Mouse (Mus musculus) liver, embryonic 12.5 days (tissue): ENCODE results near the gene Gm20479. TPM values are rescaled to one million over a fixed set of nuclear protein-coding genes. Genes with fewer than 3 reads are reported as not detected.

Experiments used
- ATAC-seq: fragments of 200-750 bp; cut with Nextera tagmentation; 2 replicates; pipeline ENCODE4 v1.8.0; 2017; ENCODE audit warnings: moderate number of reproducible peaks, mild to moderate bottlenecking, moderate library complexity
- H3K27ac ChIP-seq: fragments of 300-500 bp; sonication (generic); 2 replicates; pipeline ENCODE4 v1.5.1; 2016; ENCODE audit warnings: mild to moderate bottlenecking
- H3K27me3 ChIP-seq: fragments of 300-500 bp; sonication (generic); replicated peaks from 2 replicates; pipeline ENCODE4 v1.6.1; 2016; ENCODE audit warnings: mild to moderate bottlenecking, moderate library complexity
- H3K36me3 ChIP-seq: fragments of 300-500 bp; sonication (generic); 2 replicates; pipeline ENCODE4 v1.6.1; 2016; ENCODE audit warnings: mild to moderate bottlenecking, moderate library complexity
- H3K4me1 ChIP-seq: fragments of 300-500 bp; sonication (generic); 2 replicates; pipeline ENCODE4 v1.6.1; 2016
- H3K4me2 ChIP-seq: fragments of 300-500 bp; sonication (generic); 2 replicates; pipeline ENCODE4 v1.6.1; 2016; ENCODE audit warnings: mild to moderate bottlenecking, moderate library complexity
- H3K4me3 ChIP-seq: fragments of 300-500 bp; sonication (generic); 2 replicates; pipeline ENCODE4 v1.5.1; 2016; ENCODE audit warnings: mild to moderate bottlenecking, moderate library complexity
- H3K9ac ChIP-seq: fragments of 300-500 bp; sonication (generic); 2 replicates; pipeline ENCODE4 v1.6.1; 2016; ENCODE audit warnings: mild to moderate bottlenecking, moderate library complexity
- H3K9me3 ChIP-seq: fragments of 300-500 bp; sonication (generic); replicated peaks from 2 replicates; pipeline ENCODE4 v1.6.1; 2016; ENCODE audit warnings: mild to moderate bottlenecking, moderate library complexity
- WGBS: fragments of 180-500 bp; shearing (Covaris S2); methylation state at CpG from one replicate; pipeline ENCODE4 v1.1.7; 2016; ENCODE audit not compliant: insufficient replicate concordance; 5-methylcytosine and 5-hydroxymethylcytosine counted together
- polyA plus RNA-seq: library from polyadenylated mRNA; unstranded; fragments of >200 nt; fragmentation: Nextera tagmentation; extraction: Ambion mirVana; gene quantifications from 2 replicates; pipeline ENCODE4 v1.2.1, GENCODE M21; 2016

The Gm20479 gene
- polyA plus RNA-seq, 1 experiment from 2014 or later = not detected

DNA sequence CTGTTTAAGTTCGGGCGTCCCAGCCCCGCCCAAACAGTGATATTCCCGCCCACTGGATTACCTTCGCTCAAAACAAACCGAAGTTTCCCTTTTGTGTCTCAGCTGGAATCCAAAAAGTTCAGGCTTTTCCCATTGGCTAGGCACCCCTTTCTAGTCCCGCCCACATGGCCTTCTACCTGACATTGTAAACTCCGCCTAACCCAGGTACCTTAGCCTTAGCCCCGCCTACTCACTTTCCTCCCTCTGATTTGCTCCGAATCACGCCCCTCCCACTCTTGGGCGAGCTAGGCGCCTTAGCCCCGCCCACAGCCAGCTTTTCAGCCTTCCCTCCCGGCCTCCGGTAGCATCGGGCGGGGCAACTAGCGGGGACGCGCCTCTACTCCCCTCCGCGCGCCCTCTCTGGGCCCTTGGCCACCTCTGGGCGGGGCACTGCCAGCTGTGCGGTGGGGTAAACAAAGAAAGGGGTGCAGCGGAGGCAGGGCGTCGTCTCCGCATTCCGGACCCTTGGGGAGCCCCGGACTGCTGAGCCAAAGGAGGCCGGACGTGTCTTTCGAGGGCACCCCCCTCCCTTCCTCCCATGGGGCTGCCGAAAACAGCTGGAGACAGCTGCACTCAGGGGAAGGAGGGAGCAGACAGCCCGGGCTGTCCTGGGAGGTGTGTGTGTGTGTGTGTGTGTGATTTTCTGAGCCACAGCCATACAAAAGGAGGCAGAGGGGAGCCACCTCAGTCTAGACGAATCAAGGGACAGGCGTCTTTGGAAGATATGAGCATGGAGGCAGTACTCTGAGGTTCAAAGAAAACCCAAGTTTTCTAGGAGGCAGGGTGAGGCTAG lies 26.3 kb downstream of the Gm20479 start:
- ATAC-seq = peak; percentile 69
- 0 out of 2 replicates have a peak overlapping the region, but pooled peaks have one; percentile 24 for H3K9ac ChIP-seq
- H3K4me1 ChIP-seq = peaks cover 67% of the 10 kb centered on the region
- H3K27ac ChIP-seq = no peak overlapping the region
- peak overlapping the region; percentile 55 for H3K4me3 ChIP-seq
- H3K36me3 ChIP-seq = no peaks in the 10 kb centered on the region
- no peaks in the 10 kb centered on the region for H3K9me3 ChIP-seq
- WGBS = 2% methylated on average over 39 of the region's 39 CpGs
- peaks cover 100% of the 10 kb centered on the region for H3K27me3 ChIP-seq
- H3K4me2 ChIP-seq = peak overlapping the region; percentile 75

GRCm38 (mm10) chr7:27329981-27330380 lies 27.2 kb downstream of the Gm20479 start:
- Histone ChIP-seq H3K4me3 (peak overlapping the region; percentile 55), H3K36me3 (no peaks in the 10 kb centered on the region), H3K27ac (no peak overlapping the region), H3K4me1 (peaks cover 62% of the 10 kb centered on the region), H3K4me2 (peak overlapping the region; percentile 75), H3K27me3 (peaks cover 100% of the 10 kb centered on the region), H3K9ac (no peak overlapping the region), H3K9me3 (no peaks in the 10 kb centered on the region)
- 18% methylated on average over 17 of the region's 17 CpGs for WGBS
- ATAC-seq = no peak

- Histone ChIP-seq H3K27me3 (peaks cover 100% of the 10 kb centered on the region), H3K9me3 (no peaks in the 10 kb centered on the region), H3K4me3 (peak overlapping the region; percentile 34), H3K27ac (no peak overlapping the region), H3K4me2 (peak overlapping the region; percentile 75), H3K4me1 (peaks cover 57% of the 10 kb centered on the region), H3K9ac (no peak overlapping the region), H3K36me3 (no peaks in the 10 kb centered on the region)
- ATAC-seq = no peak
- 3% methylated on average over 45 of the region's 45 CpGs for WGBS
These were observed 27.8 kb downstream of the Gm20479 start for GRCm38 (mm10) chr7:27329326-27329947.

DNA sequence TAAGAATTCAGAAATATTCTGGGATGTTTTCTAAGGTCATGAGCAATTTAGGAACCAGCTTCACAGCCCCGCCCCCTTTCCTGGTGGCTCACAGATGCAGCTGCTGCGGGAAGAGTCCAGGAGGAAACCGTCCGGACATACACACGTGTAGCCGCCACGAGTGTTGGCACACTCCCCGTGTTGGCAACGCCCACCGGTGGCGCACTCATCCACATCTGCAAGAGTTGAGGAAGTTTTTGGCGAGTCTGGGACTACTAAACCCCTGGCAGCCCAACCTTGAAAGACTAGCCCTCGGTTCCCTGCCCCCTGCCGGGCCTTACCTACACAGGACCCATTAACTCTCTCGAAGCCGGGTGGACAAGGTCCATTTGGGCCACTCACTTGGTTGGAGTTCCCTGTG lies 28.6 kb downstream of the Gm20479 start:
- WGBS = 25% methylated on average over 16 of the region's 16 CpGs
- Histone ChIP-seq H3K36me3 (no peaks in the 10 kb centered on the region), H3K4me2 (no peak overlapping the region), H3K9me3 (no peaks in the 10 kb centered on the region), H3K4me1 (peaks cover 49% of the 10 kb centered on the region), H3K9ac (no peak overlapping the region), H3K27ac (no peak overlapping the region), H3K27me3 (peaks cover 100% of the 10 kb centered on the region), H3K4me3 (no peak overlapping the region)
- no peak for ATAC-seq

GRCm38 (mm10) chr7:27328161-27328560 lies 29.1 kb downstream of the Gm20479 start:
- Histone ChIP-seq H3K4me1 (peaks cover 45% of the 10 kb centered on the region), H3K4me2 (no peak overlapping the region), H3K27me3 (peaks cover 100% of the 10 kb centered on the region), H3K4me3 (no peak overlapping the region), H3K36me3 (no peaks in the 10 kb centered on the region), H3K9ac (no peak overlapping the region), H3K27ac (no peak overlapping the region), H3K9me3 (no peaks in the 10 kb centered on the region)
- no peak for ATAC-seq
- WGBS = 62% methylated on average over 11 of the region's 11 CpGs

GRCm38 (mm10) chr7:27327500-27327899 lies 29.7 kb downstream of the Gm20479 start:
- no peak for ATAC-seq
- Histone ChIP-seq H3K4me3 (no peak overlapping the region), H3K4me1 (peaks cover 38% of the 10 kb centered on the region), H3K27me3 (peaks cover 100% of the 10 kb centered on the region), H3K27ac (no peak overlapping the region), H3K9ac (no peak overlapping the region), H3K9me3 (no peaks in the 10 kb centered on the region), H3K4me2 (no peak overlapping the region), H3K36me3 (no peaks in the 10 kb centered on the region)
- 68% methylated on average over 8 of the region's 8 CpGs for WGBS

- no peaks in the 10 kb centered on the region for H3K36me3 ChIP-seq
- no peak for ATAC-seq
- H3K9me3 ChIP-seq = no peaks in the 10 kb centered on the region
- WGBS = 31% methylated on average over 34 of the region's 34 CpGs
- H3K4me3 ChIP-seq = peak overlapping the region; percentile 18; the same call in 1 of the 2 replicates
- H3K4me1 ChIP-seq = peaks cover 28% of the 10 kb centered on the region
- no peak overlapping the region for H3K9ac ChIP-seq
- peak overlapping the region; percentile 34 for H3K4me2 ChIP-seq
- H3K27me3 ChIP-seq = peaks cover 99% of the 10 kb centered on the region
- no peak overlapping the region for H3K27ac ChIP-seq
These were observed 30.9 kb downstream of the Gm20479 start for GRCm38 (mm10) chr7:27326101-27326880.

GRCm38 (mm10) chr7:27325697-27326096 lies 31.5 kb downstream of the Gm20479 start:
- Histone ChIP-seq H3K36me3 (no peaks in the 10 kb centered on the region), H3K4me3 (peak overlapping the region; percentile 18; the same call in 1 of the 2 replicates), H3K9me3 (no peaks in the 10 kb centered on the region), H3K4me1 (peaks cover 22% of the 10 kb centered on the region), H3K4me2 (peak overlapping the region; percentile 34), H3K27ac (no peak overlapping the region), H3K9ac (peak overlapping the region; percentile 32; the same call in 1 of the 2 replicates), H3K27me3 (peaks cover 99% of the 10 kb centered on the region)
- under 1% methylated on average over 24 of the region's 24 CpGs for WGBS
- ATAC-seq = no peak

DNA sequence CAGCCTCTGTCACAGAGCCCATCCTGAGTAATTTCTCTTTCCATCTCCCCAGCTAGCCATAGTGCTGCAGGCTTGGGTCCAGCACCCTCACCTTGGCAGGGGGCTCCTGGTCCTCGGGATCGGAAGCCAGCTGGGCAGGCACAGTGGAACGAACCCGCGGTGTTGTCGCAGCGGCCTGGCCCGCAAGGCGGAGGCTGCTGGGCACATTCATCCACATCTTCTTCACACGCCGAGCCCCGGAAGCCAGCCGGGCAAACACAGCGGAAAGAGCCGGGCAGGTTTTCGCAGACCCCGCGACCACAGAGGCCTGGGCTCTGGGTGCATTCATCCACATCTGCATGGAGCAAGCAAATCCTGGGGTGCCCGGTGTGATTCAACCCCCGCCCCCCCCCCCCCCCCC lies 32.3 kb downstream of the Gm20479 start:
- 48% methylated on average over 18 of the region's 20 CpGs for WGBS
- H3K9me3 ChIP-seq = no peaks in the 10 kb centered on the region
- H3K36me3 ChIP-seq = no peaks in the 10 kb centered on the region
- H3K4me1 ChIP-seq = peaks cover 14% of the 10 kb centered on the region
- H3K4me2 ChIP-seq = no peak overlapping the region
- ATAC-seq = no peak
- no peak overlapping the region for H3K9ac ChIP-seq
- no peak overlapping the region for H3K27ac ChIP-seq
- H3K4me3 ChIP-seq = no peak overlapping the region
- H3K27me3 ChIP-seq = peaks cover 93% of the 10 kb centered on the region

DNA sequence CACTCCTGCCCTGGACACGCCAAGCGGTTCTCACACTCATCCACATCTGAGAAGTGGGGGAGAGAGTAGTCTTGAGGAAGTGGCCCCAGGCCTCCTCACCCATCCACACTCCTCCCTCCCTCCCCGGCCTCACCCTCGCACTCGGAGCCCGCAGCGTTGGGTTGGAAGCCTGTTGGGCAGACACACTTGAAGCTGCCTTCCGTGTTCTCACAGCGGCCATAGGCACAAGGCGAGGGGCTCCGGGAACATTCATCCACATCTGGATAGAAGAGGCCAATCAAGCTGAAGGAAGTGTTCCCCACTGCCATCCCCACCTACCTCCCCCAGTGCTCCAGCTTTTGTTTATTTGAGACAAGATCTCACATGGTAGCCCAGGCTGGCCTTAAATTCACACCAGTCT lies 33.1 kb downstream of the Gm20479 start:
- Histone ChIP-seq H3K4me3 (no peak overlapping the region), H3K9ac (no peak overlapping the region), H3K9me3 (no peaks in the 10 kb centered on the region), H3K36me3 (no peaks in the 10 kb centered on the region), H3K4me2 (no peak overlapping the region), H3K27ac (no peak overlapping the region), H3K27me3 (peaks cover 91% of the 10 kb centered on the region), H3K4me1 (peaks cover 6% of the 10 kb centered on the region; the same call in 1 of the 2 replicates)
- WGBS = 79% methylated on average over 11 of the region's 11 CpGs
- ATAC-seq = no peak

GRCm38 (mm10) chr7:27323001-27323400 lies 34.2 kb downstream of the Gm20479 start:
- no peaks in the 10 kb centered on the region for H3K9me3 ChIP-seq
- H3K27me3 ChIP-seq = peaks cover 82% of the 10 kb centered on the region
- no peak overlapping the region for H3K4me2 ChIP-seq
- no peak overlapping the region for H3K4me3 ChIP-seq
- H3K4me1 ChIP-seq = 0 out of 2 replicates have a peak, but pooled peaks cover 5% of the 10 kb centered on the region
- 77% methylated on average over 5 of the region's 5 CpGs for WGBS
- H3K27ac ChIP-seq = no peak overlapping the region
- H3K36me3 ChIP-seq = no peaks in the 10 kb centered on the region
- no peak for ATAC-seq
- H3K9ac ChIP-seq = no peak overlapping the region
